Mouse (Mus musculus) kidney, adult 2 months (tissue): ENCODE results near the gene Ano6.

Source experiments
- CTCF ChIP-seq: fragments of 200-500 bp; conservative IDR thresholded peaks from 2 replicates; pipeline ENCODE4 v1.5.1; 2011; ENCODE audit warnings: low read depth, mild to moderate bottlenecking, control low read depth, low read length, moderate library complexity, mixed read lengths; ENCODE audit not compliant: insufficient read depth, insufficient read length
- POLR2A ChIP-seq: fragments of 200-500 bp; IDR thresholded peaks from one replicate; pipeline ENCODE4 v1.6.1; 2011; ENCODE audit warnings: low read depth, low read length, control low read depth

GRCm38 (mm10) chr15:95765936-95766335 is 24.7 kb upstream of the Ano6 start:
- TF ChIP-seq CTCF (no peak), POLR2A (no peak)
